Mouse (Mus musculus): ENCODE results near the gene Slc35e4.

Slc35e4 gene

DNA sequence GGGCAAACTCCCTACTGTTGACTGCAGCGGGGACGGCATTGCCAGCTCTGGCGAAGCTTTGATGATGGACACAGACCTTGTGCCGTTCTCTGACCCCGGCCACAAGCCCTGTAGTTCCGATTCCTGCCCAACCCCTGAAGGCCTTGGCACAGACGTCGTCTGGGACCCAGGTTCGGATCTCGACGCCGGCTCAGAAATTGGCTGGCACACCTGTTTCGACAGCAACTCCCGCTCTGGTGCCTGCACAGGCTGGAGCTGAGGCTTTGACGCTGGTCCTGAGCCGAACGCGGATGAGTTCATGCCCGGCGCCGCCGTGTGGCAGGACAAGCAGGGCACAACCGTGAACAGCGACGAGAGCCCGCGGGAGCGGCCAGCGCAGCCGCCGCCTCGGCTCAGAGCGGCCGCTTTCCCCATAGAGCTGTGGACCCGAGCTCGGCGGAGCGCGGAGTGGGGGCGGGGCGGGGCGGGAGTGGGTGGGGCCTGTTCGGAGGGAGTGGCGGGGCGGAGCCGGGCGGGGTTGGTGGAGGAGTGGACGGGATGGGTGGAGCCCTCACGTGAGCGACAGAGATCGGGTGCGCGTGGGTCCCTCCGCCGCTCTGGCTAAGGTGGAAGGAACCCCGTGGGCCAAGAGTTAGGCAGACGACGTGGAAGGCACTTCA is 50.9 kb downstream of the Slc35e4 start, which contains the start of gene Osbp2:
Gene Osbp2, minus strand, starts transcription at position 450 of the 659 bp plus-strand sequence.
- peak; percentile 41 for DNase-seq (ENCODE audit: low read depth)

DNA sequence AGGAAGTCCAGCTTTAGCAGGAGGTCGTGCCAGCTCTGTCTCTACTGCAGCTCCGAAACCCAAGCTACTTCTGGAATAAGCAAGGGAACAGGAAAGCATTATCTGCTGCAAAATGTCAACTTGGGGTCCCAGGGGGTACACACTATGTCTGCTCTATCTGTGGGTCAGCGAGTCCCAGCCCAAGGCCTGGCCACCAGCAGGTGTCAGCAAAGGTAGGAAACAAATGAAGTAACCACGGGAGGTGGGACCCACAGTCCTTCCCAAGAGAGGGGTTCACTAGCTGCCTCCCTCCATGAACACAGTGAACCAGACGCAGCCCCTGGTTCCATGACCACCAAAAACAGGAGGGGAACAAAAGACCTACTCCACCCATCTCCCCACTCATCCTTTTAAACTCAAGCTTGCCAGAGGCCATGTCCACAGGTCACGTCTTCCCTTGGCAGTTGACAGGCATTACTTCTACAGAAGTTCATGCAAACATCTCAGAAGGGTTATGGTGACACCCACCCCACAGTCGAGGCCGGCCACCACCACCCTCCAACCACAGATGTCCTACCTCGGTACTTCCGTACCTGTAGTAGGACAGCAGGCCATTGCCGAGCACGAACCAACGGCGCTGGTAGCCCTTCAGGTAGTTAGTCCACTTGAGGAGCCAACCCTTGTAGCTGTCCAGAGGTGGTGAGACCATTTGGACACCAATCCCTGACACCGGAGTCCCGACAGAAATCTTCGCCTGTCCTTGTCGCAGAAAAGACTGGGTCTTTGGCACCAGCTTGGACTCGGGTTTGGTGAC is 51.6 kb downstream of the Slc35e4 start:
- no peak for DNase-seq (ENCODE audit: low read depth)

DNA sequence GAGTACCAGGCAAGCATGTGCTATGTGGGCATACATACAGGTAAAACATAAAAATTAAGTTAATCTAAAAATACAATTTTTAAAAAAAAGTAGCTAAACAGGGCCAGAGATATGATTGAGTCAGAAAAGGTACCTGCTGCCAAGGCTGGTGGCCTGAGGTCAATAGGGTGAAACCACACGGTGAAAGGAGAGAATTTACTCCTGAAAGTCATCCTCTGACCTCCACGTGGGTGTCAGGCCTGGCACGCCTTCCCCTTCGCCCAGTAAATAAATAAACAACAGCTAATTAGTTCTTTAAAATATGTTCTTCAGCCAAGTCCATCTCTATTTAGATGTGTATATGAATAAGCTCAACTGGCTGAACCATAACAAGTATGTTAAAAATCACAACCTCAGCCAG is 54.1 kb downstream of the Slc35e4 start:
- DNase-seq (ENCODE audit: low read depth): no peak

DNA sequence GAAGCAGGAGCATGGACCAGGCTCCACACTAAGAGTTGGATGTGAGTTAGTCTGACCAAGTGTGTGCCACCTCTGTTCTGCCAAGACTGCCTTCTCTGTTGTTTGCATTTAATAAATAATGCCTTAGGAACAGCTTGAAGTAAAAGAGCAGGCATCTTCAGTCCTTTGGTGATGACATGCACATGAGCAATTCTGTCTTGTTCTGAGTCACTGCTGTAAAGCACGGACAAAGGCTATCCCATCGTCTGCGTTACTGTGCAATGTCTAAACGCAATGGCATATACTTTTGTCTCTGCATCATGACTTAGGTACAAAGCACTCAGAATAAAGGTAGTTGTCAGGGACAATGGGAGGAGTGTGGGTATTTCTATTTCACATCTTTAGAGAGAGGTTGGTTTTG is 54.7 kb downstream of the Slc35e4 start:
- no peak for DNase-seq (ENCODE audit: low read depth)

DNA sequence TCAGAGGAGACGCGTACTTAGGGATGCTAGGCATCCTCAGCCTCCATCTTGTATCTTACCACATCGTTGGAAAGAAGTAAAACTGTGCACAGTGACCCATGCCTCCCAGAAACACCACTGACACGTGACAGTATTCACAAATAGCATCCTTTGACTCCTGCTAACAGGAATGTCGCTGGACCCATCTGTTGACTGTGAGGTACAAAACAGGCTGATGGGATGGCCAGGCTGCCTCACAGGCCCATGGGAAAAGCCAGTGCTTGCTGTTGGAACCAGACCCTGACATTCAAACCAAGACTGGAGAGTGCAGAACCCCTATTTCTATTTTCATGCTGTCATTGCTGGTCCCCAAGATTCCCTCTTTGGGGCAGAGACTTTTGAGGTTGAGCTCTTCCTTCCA is 56.6 kb downstream of the Slc35e4 start:
- no peak for DNase-seq (ENCODE audit: low read depth)
